Mouse (Mus musculus): ENCODE measurements around the gene Gm10401.
A peak's percentile ranks its signal among the peaks of the same experiment; 100 is the strongest.
"Not testable (repeated sequence)": the region's sequence is repeated elsewhere in the genome, so short reads cannot be mapped to it uniquely, and the experiment has no call there.

Gene Gm10401

DNA sequence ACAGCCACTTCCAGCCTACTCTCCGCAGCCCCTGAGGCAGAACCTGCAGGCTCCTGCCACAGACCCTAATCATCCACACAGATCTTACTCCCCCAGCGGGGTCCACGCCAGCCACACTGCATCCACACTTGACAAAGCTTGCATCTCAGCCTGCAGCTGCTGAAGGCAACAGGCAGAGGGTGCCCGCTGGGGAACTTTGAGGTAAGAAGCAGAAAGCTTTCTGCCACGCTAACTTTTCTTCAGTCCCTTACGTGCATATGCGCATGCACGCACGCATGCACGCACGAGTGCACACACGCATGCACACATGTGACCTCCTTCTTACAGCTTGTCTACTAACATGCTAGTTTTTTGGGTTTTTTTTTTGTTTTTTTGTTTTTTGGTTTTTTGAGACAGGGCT lies 15.1 kb upstream of the Gm10401 start:
- H3K27me3 ChIP-seq (ENCODE audit: insufficient read depth, low read length) = no peaks in the 10 kb centered on the region
- peaks cover 71% of the 10 kb centered on the region for H3K4me1 ChIP-seq (replicated peaks; ENCODE audit: low read depth, low read length)
- H3K9me3 ChIP-seq (ENCODE audit: low read length) = no peaks in the 10 kb centered on the region
- peaks cover 61% of the 10 kb centered on the region for H3K36me3 ChIP-seq (ENCODE audit: insufficient read depth, low read length)
- H3K4me3 ChIP-seq (replicated peaks; ENCODE audit: low read length) = no peak overlapping the region
- peak; percentile 92 for TF ChIP-seq POU5F1 (IDR thresholded peaks at IDR 0.05; ENCODE audit: borderline replicate concordance, low read length)
- TF ChIP-seq NANOG (IDR thresholded peaks at IDR 0.05; ENCODE audit: borderline replicate concordance, low read length) = no peak

DNA sequence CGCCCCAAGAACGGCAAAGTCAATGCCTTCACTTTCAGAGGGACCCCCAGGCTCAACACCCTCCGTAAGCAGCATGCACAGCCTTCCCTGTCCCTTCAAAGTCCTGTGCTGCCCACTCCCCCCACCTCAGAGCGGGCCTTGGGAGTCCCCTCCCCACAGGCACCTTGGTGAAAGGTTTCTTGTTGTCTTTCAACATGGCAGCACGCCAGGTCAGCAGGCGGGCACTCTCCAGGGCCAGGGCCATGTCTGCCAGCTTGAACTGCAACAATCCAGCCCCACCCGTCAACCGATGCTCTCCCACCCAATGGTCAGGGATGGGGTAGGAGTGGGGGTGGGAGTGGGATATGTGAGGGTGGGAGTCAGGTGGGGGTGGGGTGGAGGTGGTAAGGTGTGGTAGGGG lies 13.1 kb upstream of the Gm10401 start:
- Histone ChIP-seq H3K9me3 (ENCODE audit: low read length) (no peaks in the 10 kb centered on the region), H3K4me1 (replicated peaks; ENCODE audit: low read depth, low read length) (peaks cover 55% of the 10 kb centered on the region), H3K27me3 (ENCODE audit: insufficient read depth, low read length) (no peaks in the 10 kb centered on the region), H3K36me3 (ENCODE audit: insufficient read depth, low read length) (peaks cover 48% of the 10 kb centered on the region), H3K4me3 (replicated peaks; ENCODE audit: low read length) (peak overlapping the region; percentile 73)
- no peak for TF ChIP-seq NANOG (IDR thresholded peaks at IDR 0.05; ENCODE audit: borderline replicate concordance, low read length)
- no peak for TF ChIP-seq POU5F1 (IDR thresholded peaks at IDR 0.05; ENCODE audit: borderline replicate concordance, low read length)
- TF ChIP-seq CTCF (conservative IDR thresholded peaks at IDR 0.05; ENCODE audit: low read length) = no peak

DNA sequence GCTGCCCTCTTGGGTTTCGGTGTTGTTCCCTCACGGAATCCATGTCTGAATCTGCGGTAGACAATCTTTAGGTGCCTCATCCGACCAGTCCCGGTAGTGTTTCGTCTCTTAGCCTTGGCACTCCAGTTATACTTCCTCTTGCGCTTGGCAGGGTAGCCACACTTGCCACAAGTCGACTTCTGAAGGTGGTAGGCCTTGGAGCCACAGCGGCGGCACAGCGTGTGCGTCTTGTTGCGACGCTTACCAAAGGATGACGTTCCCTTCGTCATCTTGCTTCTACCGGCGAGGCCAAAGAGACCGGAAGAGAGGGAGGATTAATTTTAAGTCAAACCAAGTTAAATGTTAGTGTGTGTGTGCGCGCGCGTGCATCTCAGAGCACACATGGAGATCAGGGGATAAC lies 5.2 kb upstream of the Gm10401 start:
- not testable (repeated sequence) for H3K9me3 ChIP-seq (ENCODE audit: low read length); H3K27me3 ChIP-seq (ENCODE audit: insufficient read depth, low read length); H3K4me3 ChIP-seq (replicated peaks; ENCODE audit: low read length)
- Histone ChIP-seq H3K36me3 (ENCODE audit: insufficient read depth, low read length) (peaks cover 38% of the 10 kb centered on the region), H3K4me1 (replicated peaks; ENCODE audit: low read depth, low read length) (peaks cover 10% of the 10 kb centered on the region)

DNA sequence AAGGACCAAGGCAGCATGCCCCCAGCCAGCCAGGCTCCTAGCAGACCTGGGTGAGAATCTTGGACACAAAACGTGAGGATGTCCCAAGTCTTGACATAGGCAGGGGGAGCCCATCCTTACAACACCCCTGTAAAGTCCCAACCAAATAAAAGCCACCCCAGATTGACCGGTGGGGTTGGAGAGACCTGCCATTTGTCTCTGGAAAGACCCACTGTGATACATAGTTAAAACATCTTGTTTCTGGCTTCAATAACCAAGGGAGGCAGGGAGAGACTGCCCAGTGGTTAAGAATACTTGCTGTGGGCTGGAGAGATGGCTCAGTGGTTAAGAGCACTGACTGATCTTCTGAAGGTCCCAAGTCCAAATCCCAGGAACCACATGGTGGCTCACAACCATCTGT lies 4.1 kb upstream of the Gm10401 start:
- no peak for TF ChIP-seq POU5F1 (IDR thresholded peaks at IDR 0.05; ENCODE audit: borderline replicate concordance, low read length)
- Histone ChIP-seq H3K36me3 (ENCODE audit: insufficient read depth, low read length) (peaks cover 49% of the 10 kb centered on the region), H3K4me1 (replicated peaks; ENCODE audit: low read depth, low read length) (peaks cover 8% of the 10 kb centered on the region), H3K27me3 (ENCODE audit: insufficient read depth, low read length) (no peaks in the 10 kb centered on the region), H3K9me3 (ENCODE audit: low read length) (no peaks in the 10 kb centered on the region), H3K4me3 (replicated peaks; ENCODE audit: low read length) (no peak overlapping the region)

DNA sequence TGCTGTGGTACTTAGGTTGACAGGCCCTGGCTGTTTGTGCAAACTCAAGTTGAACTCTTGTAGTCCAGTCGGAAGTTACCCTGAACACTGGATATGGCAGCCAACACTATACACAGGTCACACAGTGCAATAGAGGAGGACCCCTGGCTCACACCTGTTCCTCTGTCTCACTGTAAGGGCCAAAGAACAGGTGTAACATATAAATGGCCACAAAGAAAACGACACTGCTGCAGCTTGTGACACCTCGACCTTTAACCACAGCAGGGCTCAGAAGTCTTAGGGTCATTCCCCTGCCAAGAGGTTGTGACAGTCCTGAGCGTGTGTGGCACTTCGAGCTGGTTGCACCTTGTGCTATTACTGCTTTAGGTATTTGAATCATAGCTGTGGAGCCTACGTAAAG lies 2.4 kb upstream of the Gm10401 start:
- peaks cover 8% of the 10 kb centered on the region for H3K4me1 ChIP-seq (replicated peaks; ENCODE audit: low read depth, low read length)
- no peak for TF ChIP-seq CTCF (conservative IDR thresholded peaks at IDR 0.05; ENCODE audit: low read length)
- no peak for TF ChIP-seq NANOG (IDR thresholded peaks at IDR 0.05; ENCODE audit: borderline replicate concordance, low read length)
- no peak for TF ChIP-seq POU5F1 (IDR thresholded peaks at IDR 0.05; ENCODE audit: borderline replicate concordance, low read length)

DNA sequence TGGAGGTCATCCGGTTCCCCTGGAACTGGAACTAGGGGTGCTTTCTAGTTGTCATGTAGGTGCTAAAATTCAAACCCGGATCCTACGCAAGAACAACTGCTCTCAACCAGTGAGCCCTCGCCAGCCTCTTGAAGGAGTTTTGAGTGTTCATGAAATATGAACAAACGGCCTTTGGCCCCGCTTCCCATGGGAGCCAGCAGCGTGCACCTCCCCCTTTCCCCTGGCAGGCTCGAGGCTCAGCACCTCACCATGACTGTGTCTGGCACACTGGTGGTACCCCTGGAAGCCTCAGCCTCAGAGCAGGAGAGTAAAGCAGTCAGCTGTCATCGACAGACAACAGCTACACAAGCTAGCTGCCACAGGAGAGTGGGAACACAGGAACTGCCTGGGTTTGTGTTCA lies 1.9 kb upstream of the Gm10401 start:
- H3K9me3 ChIP-seq (ENCODE audit: low read length) = no peaks in the 10 kb centered on the region
- H3K4me3 ChIP-seq (replicated peaks; ENCODE audit: low read length) = no peak overlapping the region
- no peaks in the 10 kb centered on the region for H3K27me3 ChIP-seq (ENCODE audit: insufficient read depth, low read length)
- H3K36me3 ChIP-seq (ENCODE audit: insufficient read depth, low read length) = peaks cover 67% of the 10 kb centered on the region
- peaks cover 8% of the 10 kb centered on the region for H3K4me1 ChIP-seq (replicated peaks; ENCODE audit: low read depth, low read length)
- TF ChIP-seq NANOG (IDR thresholded peaks at IDR 0.05; ENCODE audit: borderline replicate concordance, low read length) (no peak), POU5F1 (IDR thresholded peaks at IDR 0.05; ENCODE audit: borderline replicate concordance, low read length) (no peak), CTCF (conservative IDR thresholded peaks at IDR 0.05; ENCODE audit: low read length) (no peak)

More for the DNA sequence above, 2.4 kb upstream of the Gm10401 start:
- no peaks in the 10 kb centered on the region for H3K9me3 ChIP-seq (ENCODE audit: low read length)
- H3K36me3 ChIP-seq (ENCODE audit: insufficient read depth, low read length) = peaks cover 62% of the 10 kb centered on the region
- H3K4me3 ChIP-seq (replicated peaks; ENCODE audit: low read length) = no peak overlapping the region
- H3K27me3 ChIP-seq (ENCODE audit: insufficient read depth, low read length) = no peaks in the 10 kb centered on the region

DNA sequence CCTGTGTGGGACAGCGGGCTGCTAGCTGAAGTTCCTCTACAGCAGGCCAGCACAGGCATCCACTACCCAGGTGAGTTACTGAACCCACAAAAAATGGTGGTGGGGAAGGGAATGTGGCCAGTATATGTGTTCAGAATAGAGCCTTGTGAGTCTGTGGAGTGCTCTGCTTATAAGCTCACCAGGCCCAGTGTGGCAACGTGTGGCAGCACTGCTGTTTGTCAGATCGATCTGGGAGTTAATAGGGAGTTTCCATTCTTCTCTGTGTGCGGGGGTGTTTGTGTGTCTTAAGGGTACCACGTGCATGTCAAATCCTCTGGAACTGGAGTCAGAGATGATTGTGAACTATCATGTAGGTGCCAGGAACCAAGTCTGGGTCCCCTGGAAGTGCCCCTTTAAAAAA lies 1.4 kb upstream of the Gm10401 start:
- Histone ChIP-seq H3K27me3 (ENCODE audit: insufficient read depth, low read length) (no peaks in the 10 kb centered on the region), H3K9me3 (ENCODE audit: low read length) (no peaks in the 10 kb centered on the region), H3K4me3 (replicated peaks; ENCODE audit: low read length) (no peak overlapping the region), H3K4me1 (replicated peaks; ENCODE audit: low read depth, low read length) (peaks cover 8% of the 10 kb centered on the region), H3K36me3 (ENCODE audit: insufficient read depth, low read length) (peaks cover 72% of the 10 kb centered on the region)
- no peak for TF ChIP-seq NANOG (IDR thresholded peaks at IDR 0.05; ENCODE audit: borderline replicate concordance, low read length)
- TF ChIP-seq POU5F1 (IDR thresholded peaks at IDR 0.05; ENCODE audit: borderline replicate concordance, low read length) = no peak
- no peak for TF ChIP-seq CTCF (conservative IDR thresholded peaks at IDR 0.05; ENCODE audit: low read length)

DNA sequence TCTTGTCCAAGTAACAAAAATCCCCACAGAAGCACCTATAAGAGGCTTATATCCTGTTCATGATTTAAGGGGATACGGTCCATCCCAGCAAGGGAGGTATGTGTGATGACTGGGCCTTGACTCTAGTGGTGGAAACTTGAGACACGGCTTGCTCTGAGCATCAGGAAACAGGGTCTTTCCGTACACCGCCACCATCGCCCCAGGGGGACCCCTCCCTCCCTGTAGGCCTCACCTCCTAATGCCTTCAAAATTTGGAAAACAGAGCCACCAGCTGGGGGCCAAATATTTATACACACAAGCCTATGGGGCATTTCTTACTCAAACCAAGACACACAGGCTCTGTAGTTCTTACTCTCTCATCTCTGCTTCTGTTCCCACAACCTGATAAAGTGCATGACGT lies 6.3 kb downstream of the Gm10401 start:
- H3K27me3 ChIP-seq (ENCODE audit: insufficient read depth, low read length) = no peaks in the 10 kb centered on the region
- no peaks in the 10 kb centered on the region for H3K9me3 ChIP-seq (ENCODE audit: low read length)
- peaks cover 85% of the 10 kb centered on the region for H3K36me3 ChIP-seq (ENCODE audit: insufficient read depth, low read length)
- 0 out of 2 replicates have a peak overlapping the region, but pooled peaks have one; percentile 18 for H3K4me3 ChIP-seq (replicated peaks; ENCODE audit: low read length)
- H3K4me1 ChIP-seq (replicated peaks; ENCODE audit: low read depth, low read length) = peaks cover 52% of the 10 kb centered on the region
- TF ChIP-seq NANOG (IDR thresholded peaks at IDR 0.05; ENCODE audit: borderline replicate concordance, low read length) (no peak), POU5F1 (IDR thresholded peaks at IDR 0.05; ENCODE audit: borderline replicate concordance, low read length) (no peak), CTCF (conservative IDR thresholded peaks at IDR 0.05; ENCODE audit: low read length) (no peak)

DNA sequence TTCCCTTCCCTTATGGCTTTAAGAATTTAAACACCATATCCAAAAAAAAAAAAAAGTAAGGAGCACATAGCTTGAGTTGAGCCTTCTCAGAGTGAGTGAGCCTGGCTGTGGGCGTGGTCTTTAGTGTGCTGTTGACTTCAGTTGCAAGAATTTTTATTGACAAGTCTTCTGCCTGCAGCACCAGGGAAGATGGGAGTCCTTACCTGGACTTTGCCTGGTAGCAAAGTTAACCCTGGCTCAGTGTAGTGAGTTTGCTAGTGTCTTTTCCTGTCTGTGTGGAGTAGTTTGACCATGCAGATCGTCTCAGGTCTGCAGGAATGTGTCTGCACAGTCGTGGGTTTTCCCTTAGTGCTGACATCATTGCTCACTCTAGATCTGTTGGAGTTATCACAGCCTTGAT lies 7.1 kb downstream of the Gm10401 start:
- H3K4me3 ChIP-seq (replicated peaks; ENCODE audit: low read length) = no peak overlapping the region
- H3K4me1 ChIP-seq (replicated peaks; ENCODE audit: low read depth, low read length) = peaks cover 52% of the 10 kb centered on the region
- peaks cover 85% of the 10 kb centered on the region for H3K36me3 ChIP-seq (ENCODE audit: insufficient read depth, low read length)
- TF ChIP-seq NANOG (IDR thresholded peaks at IDR 0.05; ENCODE audit: borderline replicate concordance, low read length) (no peak), CTCF (conservative IDR thresholded peaks at IDR 0.05; ENCODE audit: low read length) (no peak), POU5F1 (IDR thresholded peaks at IDR 0.05; ENCODE audit: borderline replicate concordance, low read length) (no peak)
- H3K27me3 ChIP-seq (ENCODE audit: insufficient read depth, low read length) = no peaks in the 10 kb centered on the region
- H3K9me3 ChIP-seq (ENCODE audit: low read length) = no peaks in the 10 kb centered on the region
